Mouse (Mus musculus) megakaryocyte, embryonic 14.5 days (primary cell): ENCODE measurements around the gene Asl.

ENCODE experiments used
- FLI1 ChIP-seq: IDR thresholded peaks from 2 replicates; pipeline ENCODE4 v1.6.1; 2012; ENCODE audit warnings: low read length, inconsistent platforms, mixed read lengths
- GATA1 ChIP-seq: IDR thresholded peaks from 3 replicates; pipeline ENCODE4 v1.6.1; 2012; ENCODE audit warnings: mixed read lengths, low read length, inconsistent platforms, borderline replicate concordance

GRCm38 (mm10) chr5:130027134-130027533 lies 1.9 kb downstream of the Asl start:
- TF ChIP-seq GATA1 (no peak), FLI1 (no peak)
